Comparison of ENCODE assay signal across 12 mouse cellular contexts in the genomic region with DNA sequence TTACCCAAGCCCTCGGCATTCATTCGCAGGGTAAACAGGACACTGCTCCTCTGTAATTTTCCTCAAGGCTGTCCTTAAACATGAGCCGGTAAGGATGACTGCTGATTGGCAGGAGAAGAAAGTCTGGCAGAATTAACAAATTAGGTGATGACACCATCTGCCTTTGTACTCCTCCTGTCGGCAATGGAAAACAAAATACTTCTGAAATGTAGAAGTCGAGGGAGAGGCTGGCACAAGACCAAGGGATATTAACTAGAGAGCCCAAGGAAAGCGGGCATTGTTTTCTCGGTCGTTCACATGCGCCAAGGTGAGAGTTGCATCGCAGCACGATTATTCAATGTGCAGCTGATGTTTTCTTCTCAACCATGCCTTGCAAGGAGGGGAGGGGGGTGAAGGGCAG.
DNase-seq lines count a peak whose midpoint lies in the region; ATAC-seq and TF ChIP-seq lines count a peak whose summit lies in the region.
"Had no signal": no experiment of that assay in that cellular context is flagged by ENCODE, and none has a peak within 500 bp of the region (broad histone marks: within the 10 kb centered on the region; RNA-seq: fewer than 3 reads in every experiment).

No protein-coding gene starts in this region.

- H3K27ac ChIP-seq in kidney, embryonic 16.5 days (ENCODE audit: low read length): no peak overlapping the region
- peak overlapping the region; percentile 43; the same call in 1 of the 2 replicates for H3K27ac ChIP-seq in forebrain, embryonic 16.5 days (ENCODE audit: low read length)
- H3K27ac ChIP-seq in thymus, adult 2 months (ENCODE audit: control insufficient read depth, insufficient read depth, low read length): no peak overlapping the region
- H3K27ac ChIP-seq: neural tube, embryonic 12.5 days had no signal

- H3K9me3 ChIP-seq in kidney, embryonic 16.5 days (ENCODE audit: low read length): no peaks in the 10 kb centered on the region
- H3K9me3 ChIP-seq in forebrain, embryonic 16.5 days (ENCODE audit: control insufficient read depth, low read length): no peaks in the 10 kb centered on the region
- H3K9me3 ChIP-seq: neural tube, embryonic 12.5 days had no signal

- 67% methylated on average over 11 of the region's 11 CpGs for WGBS in kidney, embryonic 16.5 days
- WGBS in forebrain, embryonic 16.5 days: 12% methylated on average over 11 of the region's 11 CpGs
- WGBS in thymus, adult 2 months: 94% methylated on average over 11 of the region's 11 CpGs

- no peaks in the 10 kb centered on the region for H3K36me3 ChIP-seq in kidney, embryonic 16.5 days (ENCODE audit: insufficient read depth, low read length)
- no peaks in the 10 kb centered on the region for H3K36me3 ChIP-seq in forebrain, embryonic 16.5 days (ENCODE audit: control insufficient read depth, insufficient read depth)
- H3K36me3 ChIP-seq in thymus, adult 2 months (ENCODE audit: control insufficient read depth, insufficient read depth, low read length): no peaks in the 10 kb centered on the region
- H3K36me3 ChIP-seq: neural tube, embryonic 12.5 days had no signal

- no peaks in the 10 kb centered on the region; the same call in 1 of the 2 replicates for H3K4me1 ChIP-seq in kidney, embryonic 16.5 days (ENCODE audit: insufficient read depth, low read length)
- H3K4me1 ChIP-seq in forebrain, embryonic 16.5 days (replicated peaks; ENCODE audit: control insufficient read depth, insufficient read depth, low read length): peaks cover 35% of the 10 kb centered on the region
- peaks cover 18% of the 10 kb centered on the region for H3K4me1 ChIP-seq in thymus, adult 2 months (replicated peaks; ENCODE audit: control insufficient read depth, insufficient read depth, low read length)

- H3K4me2 ChIP-seq in kidney, embryonic 16.5 days (replicated peaks; ENCODE audit: low read depth, low read length): no peak overlapping the region
- peak overlapping the region; percentile 8; the same call in 1 of the 2 replicates for H3K4me2 ChIP-seq in forebrain, embryonic 16.5 days (ENCODE audit: low read length)
- H3K4me2 ChIP-seq: neural tube, embryonic 12.5 days had no signal

- intact Hi-C loops in left cerebral cortex, postnatal 25 days (cut with DNase I): loop anchor here (5.0 kb wide), 2 partner anchors 93 to 358 kb away; a partner anchor contains a TSS

- no peaks in the 10 kb centered on the region for H3K27me3 ChIP-seq in kidney, embryonic 16.5 days (ENCODE audit: insufficient read depth, low read length)
- H3K27me3 ChIP-seq in forebrain, embryonic 16.5 days (replicated peaks; ENCODE audit: control insufficient read depth, insufficient read depth, low read length): no peaks in the 10 kb centered on the region
- no peaks in the 10 kb centered on the region for H3K27me3 ChIP-seq in thymus, adult 2 months (ENCODE audit: control insufficient read depth, insufficient read depth, low read length)
- H3K27me3 ChIP-seq: neural tube, embryonic 12.5 days had no signal

- no peak for TF ChIP-seq POLR2A in thymus, adult 2 months (IDR thresholded peaks at IDR 0.05; ENCODE audit: control insufficient read depth, extremely low read depth, insufficient read depth, low read length, poor library complexity)

- peak; percentile 22 for DNase-seq in kidney, postnatal 14 days
- peak; percentile 33 for DNase-seq in Muller cell, postnatal 12 days (ENCODE audit: inconsistent ontology term)
- peak; percentile 70 for DNase-seq in cerebellum, adult 8-10 months
- DNase-seq in left cerebral cortex, postnatal 25 days (ENCODE audit: low spot score in 2 of 2): no peak
- DNase-seq in thymus, adult 2 months: no peak
- DNase-seq: layer of hippocampus, adult 9-11 months; spleen, adult 18-20 months; thymus, postnatal 14 days had no signal

- no peak overlapping the region for H3K4me3 ChIP-seq in kidney, embryonic 16.5 days (ENCODE audit: low read length)
- no peak overlapping the region for H3K4me3 ChIP-seq in forebrain, embryonic 16.5 days (replicated peaks; ENCODE audit: low read length)
- H3K4me3 ChIP-seq in thymus, adult 2 months (ENCODE audit: control insufficient read depth, insufficient read depth, low read length): no peak overlapping the region
- H3K4me3 ChIP-seq: neural tube, embryonic 12.5 days had no signal

- ATAC-seq in kidney, embryonic 16.5 days (ENCODE audit: low FRiP score, low TSS enrichment): no peak
- ATAC-seq in forebrain, embryonic 16.5 days: peak; percentile 11
- ATAC-seq in megakaryocyte progenitor cell, adult 5-6 weeks (replicated peaks; ENCODE audit: poor library complexity): no peak

- H3K9ac ChIP-seq in kidney, embryonic 16.5 days (replicated peaks; ENCODE audit: low read length): no peak overlapping the region
- H3K9ac ChIP-seq in forebrain, embryonic 16.5 days (replicated peaks; ENCODE audit: low read depth, low read length): no peak overlapping the region
- H3K9ac ChIP-seq: neural tube, embryonic 12.5 days had no signal

- no peak for TF ChIP-seq CTCF in thymus, adult 2 months (IDR thresholded peaks at IDR 0.05; ENCODE audit: borderline replicate concordance, control insufficient read depth, extremely low read depth, insufficient read depth, low read length, poor library complexity)

Comparison
In these comparisons a context has a peak if more than half of its experiments do, and no peak if none do; other contexts are left out.
1. DNase-seq: peak in kidney, postnatal 14 days (single experiment), Muller cell, postnatal 12 days (single experiment) and cerebellum, adult 8-10 months (single experiment); none in left cerebral cortex, postnatal 25 days (0 of 2) and thymus, adult 2 months (single experiment).